Mouse (Mus musculus) embryonic facial prominence, embryonic 14.5 days (tissue): ENCODE measurements around the gene Plekhm3. TPM values are rescaled to one million over a fixed set of nuclear protein-coding genes. Genes with fewer than 3 reads are reported as not detected.

Experiments
- ATAC-seq: fragments of 200-750 bp; cut with Nextera tagmentation; 2 replicates; pipeline ENCODE4 v1.8.0; 2017; ENCODE audit warnings: low read depth, moderate number of reproducible peaks, moderate TSS enrichment
- DNase-seq: peaks from one replicate; pipeline ENCODE4 v3.0.0-alpha.2; 2015; ENCODE audit warnings: low spot score
- H3K27ac ChIP-seq: fragments of 300-500 bp; sonication (generic); replicated peaks from 2 replicates; pipeline ENCODE4 v1.5.1; 2014; ENCODE audit warnings: low read depth, mild to moderate bottlenecking, low read length, moderate library complexity
- H3K27me3 ChIP-seq: fragments of 300-500 bp; sonication (generic); replicated peaks from 2 replicates; pipeline ENCODE4 v1.6.1; 2014; ENCODE audit warnings: low read length; ENCODE audit not compliant: control insufficient read depth, insufficient read depth
- H3K36me3 ChIP-seq: fragments of 300-500 bp; sonication (generic); 2 replicates; pipeline ENCODE4 v1.6.1; 2014; ENCODE audit warnings: low read length, mixed read lengths; ENCODE audit not compliant: control insufficient read depth, insufficient read depth
- H3K4me1 ChIP-seq: fragments of 300-500 bp; sonication (generic); 2 replicates; pipeline ENCODE4 v1.6.1; 2014; ENCODE audit warnings: antibody characterized with exemption, low read length; ENCODE audit not compliant: control insufficient read depth, insufficient read depth
- H3K4me2 ChIP-seq: fragments of 300-500 bp; sonication (generic); 2 replicates; pipeline ENCODE4 v1.6.1; 2014; ENCODE audit warnings: low read depth, mild to moderate bottlenecking, low read length, moderate library complexity, mixed read lengths
- H3K4me3 ChIP-seq: fragments of 300-500 bp; sonication (generic); 2 replicates; pipeline ENCODE4 v1.5.1; 2014; ENCODE audit warnings: low read depth, mild to moderate bottlenecking, low read length
- H3K9ac ChIP-seq: fragments of 300-500 bp; sonication (generic); 2 replicates; pipeline ENCODE4 v1.6.1; 2014; ENCODE audit warnings: low read depth, mild to moderate bottlenecking, low read length, moderate library complexity, mixed read lengths
- H3K9me3 ChIP-seq: fragments of 300-500 bp; sonication (generic); 2 replicates; pipeline ENCODE4 v1.6.1; 2016; ENCODE audit warnings: low read length; ENCODE audit not compliant: control insufficient read depth
- whole genome bisulfite sequencing: fragments of 180-500 bp; shearing (Covaris S2); extraction: QIAGEN DNeasy Blood & Tissue Kit; methylation state at CpG from one replicate; pipeline ENCODE4 v1.1.7; 2014; 5-methylcytosine and 5-hydroxymethylcytosine counted together
- polyA plus RNA-seq: library from polyadenylated mRNA; unstranded; fragments of >200 nt; fragmentation: Nextera tagmentation; extraction: Ambion mirVana; gene quantifications from 2 replicates; pipeline ENCODE4 v1.2.1, GENCODE M21; 2014

Plekhm3 gene
- polyA plus RNA-seq = 5.6 and 6.0 TPM in 2 replicates

DNA sequence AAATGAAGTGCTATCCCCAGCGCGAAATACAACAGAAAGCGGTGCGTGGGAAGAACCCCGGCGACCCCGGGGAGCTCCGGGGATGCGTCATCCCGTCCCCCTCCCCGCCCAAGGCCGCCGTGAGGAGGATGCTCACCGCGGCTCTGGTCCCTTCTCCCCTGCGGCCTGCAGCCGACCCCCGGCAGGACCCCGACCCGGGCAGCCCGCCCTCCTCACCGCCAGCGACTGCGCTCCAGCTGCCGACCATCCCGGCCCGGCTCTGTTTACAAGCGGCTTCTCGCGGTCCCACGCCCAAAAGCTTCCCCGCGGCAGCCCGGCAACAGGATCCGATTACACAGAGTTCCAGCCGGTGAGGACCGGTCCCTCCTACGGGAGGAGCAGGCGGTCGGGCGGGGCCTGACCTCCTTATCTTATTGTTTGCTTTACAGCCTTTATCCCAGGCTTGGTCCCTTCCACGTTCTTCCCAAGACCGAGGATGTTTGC lies at the start of gene Plekhm3:
Gene Plekhm3 (minus strand): TSS at position 346 of the 483 bp plus-strand sequence.
- 2% methylated on average over 33 of the region's 43 CpGs for WGBS
- no peaks in the 10 kb centered on the region for H3K9me3 ChIP-seq
- H3K27ac ChIP-seq = peak within 1 kb of the TSS; percentile 58

DNA sequence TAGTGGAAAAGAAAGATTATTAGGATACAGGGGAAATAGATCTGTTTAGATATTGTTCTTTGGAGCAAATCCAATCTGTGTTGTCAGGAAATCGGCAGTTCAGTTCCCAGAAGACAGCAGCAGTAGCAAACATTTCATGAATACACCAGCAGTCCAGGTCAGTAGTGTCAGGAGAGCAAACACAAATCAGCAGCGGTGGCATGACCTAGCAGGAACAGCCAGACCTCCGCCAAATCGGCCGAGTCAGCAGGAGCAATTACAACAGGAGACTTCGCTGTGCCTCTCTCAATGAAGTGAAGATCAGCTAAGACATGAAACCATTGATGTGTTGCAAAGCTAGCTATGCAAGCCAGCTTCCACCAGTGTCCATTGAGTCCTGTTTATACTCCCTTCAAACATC lies 49.0 kb upstream of the Plekhm3 start:
- Histone ChIP-seq H3K27ac (no peak overlapping the region), H3K4me3 (no peak overlapping the region), H3K9ac (no peak overlapping the region), H3K36me3 (no peaks in the 10 kb centered on the region), H3K4me1 (no peaks in the 10 kb centered on the region), H3K27me3 (no peaks in the 10 kb centered on the region), H3K9me3 (no peaks in the 10 kb centered on the region), H3K4me2 (no peak overlapping the region)
- ATAC-seq (no peak), DNase-seq (no peak)
- WGBS = 83% methylated on average over 6 of the region's 6 CpGs

More for the DNA sequence above, at the start of gene Plekhm3:
- H3K4me2 ChIP-seq = peak within 1 kb of the TSS; percentile 72
- H3K4me3 ChIP-seq = peak within 1 kb of the TSS; percentile 92
- H3K36me3 ChIP-seq = no peaks in the 10 kb centered on the region
- peak within 1 kb of the TSS; percentile 90 for H3K9ac ChIP-seq
- H3K27me3 ChIP-seq = no peaks in the 10 kb centered on the region
- DNase-seq (peak; percentile 91), ATAC-seq (peak; percentile 97)
- H3K4me1 ChIP-seq = no peaks in the 10 kb centered on the region

DNA sequence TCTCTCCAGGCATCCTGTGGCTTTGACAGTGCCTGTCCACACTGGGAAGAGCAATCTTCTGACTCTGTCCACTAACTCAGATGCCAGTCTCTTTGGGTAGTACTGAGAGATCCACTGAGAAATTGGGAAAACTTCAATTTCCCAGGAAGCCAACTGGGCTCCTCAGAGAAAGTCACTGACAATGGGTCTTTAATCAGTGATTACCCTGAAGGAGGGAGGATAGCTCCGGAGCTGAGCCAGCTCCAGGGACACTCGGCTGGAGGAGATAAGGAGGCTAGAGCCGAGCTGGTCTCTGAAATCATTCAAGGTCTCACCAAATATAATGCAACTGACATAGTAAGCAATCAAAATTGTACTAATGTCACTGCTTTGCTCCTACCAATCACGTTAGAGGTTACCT lies 47.9 kb upstream of the Plekhm3 start:
- DNase-seq (no peak), ATAC-seq (no peak)
- Histone ChIP-seq H3K9ac (no peak overlapping the region), H3K27me3 (no peaks in the 10 kb centered on the region), H3K4me2 (no peak overlapping the region), H3K27ac (no peak overlapping the region), H3K4me1 (no peaks in the 10 kb centered on the region), H3K4me3 (no peak overlapping the region), H3K9me3 (no peaks in the 10 kb centered on the region), H3K36me3 (no peaks in the 10 kb centered on the region)
- WGBS = 79% methylated on average over 4 of the region's 4 CpGs

DNA sequence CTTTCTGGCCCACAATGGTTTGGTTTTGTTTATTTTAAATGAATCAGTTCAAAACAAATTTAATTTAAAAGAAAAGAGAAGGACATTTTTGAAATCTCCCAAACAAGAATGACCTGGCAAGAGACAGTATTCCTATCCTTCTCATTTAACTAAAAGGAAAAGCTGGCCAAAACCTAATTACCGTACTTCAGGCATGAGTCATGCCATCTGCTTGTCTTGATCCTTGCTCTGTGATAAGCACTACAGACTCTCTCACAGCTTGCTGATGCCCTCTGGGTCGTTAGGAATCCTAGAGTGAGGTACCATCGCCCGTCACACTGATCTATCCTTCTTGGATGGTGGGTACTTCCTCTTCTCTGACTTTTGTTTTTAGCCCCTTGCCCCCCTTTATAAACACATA lies 36.6 kb upstream of the Plekhm3 start:
- Histone ChIP-seq H3K27me3 (no peaks in the 10 kb centered on the region), H3K9ac (no peak overlapping the region), H3K4me3 (no peak overlapping the region), H3K27ac (no peak overlapping the region), H3K4me2 (no peak overlapping the region), H3K4me1 (no peaks in the 10 kb centered on the region), H3K36me3 (no peaks in the 10 kb centered on the region), H3K9me3 (no peaks in the 10 kb centered on the region)
- no peak for DNase-seq
- ATAC-seq = no peak
- 79% methylated on average over 4 of the region's 4 CpGs for WGBS

DNA sequence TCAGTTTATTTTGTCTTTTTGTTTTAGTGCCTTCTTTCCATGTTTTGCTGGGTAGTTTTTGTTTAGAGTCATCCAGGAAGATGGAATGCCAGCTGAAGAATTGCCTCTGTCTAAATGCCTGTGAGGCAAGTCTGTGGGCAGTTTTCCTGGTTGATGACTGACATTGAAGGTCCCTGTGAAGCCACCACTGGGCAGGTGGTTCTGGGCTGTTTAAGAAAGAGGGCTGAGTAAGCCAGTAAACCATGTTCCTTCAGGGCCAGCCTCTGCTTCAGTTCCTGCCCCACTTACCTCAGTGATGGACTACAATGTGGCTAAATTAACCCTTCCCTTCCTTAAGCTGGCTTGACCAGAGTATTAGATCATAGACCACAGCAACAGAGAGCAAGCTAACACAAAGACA lies 31.6 kb upstream of the Plekhm3 start:
- no peak for ATAC-seq
- Histone ChIP-seq H3K9me3 (no peaks in the 10 kb centered on the region), H3K27me3 (no peaks in the 10 kb centered on the region), H3K4me3 (no peak overlapping the region), H3K27ac (no peak overlapping the region), H3K4me1 (no peaks in the 10 kb centered on the region), H3K9ac (no peak overlapping the region), H3K36me3 (no peaks in the 10 kb centered on the region), H3K4me2 (no peak overlapping the region)
- DNase-seq = no peak

DNA sequence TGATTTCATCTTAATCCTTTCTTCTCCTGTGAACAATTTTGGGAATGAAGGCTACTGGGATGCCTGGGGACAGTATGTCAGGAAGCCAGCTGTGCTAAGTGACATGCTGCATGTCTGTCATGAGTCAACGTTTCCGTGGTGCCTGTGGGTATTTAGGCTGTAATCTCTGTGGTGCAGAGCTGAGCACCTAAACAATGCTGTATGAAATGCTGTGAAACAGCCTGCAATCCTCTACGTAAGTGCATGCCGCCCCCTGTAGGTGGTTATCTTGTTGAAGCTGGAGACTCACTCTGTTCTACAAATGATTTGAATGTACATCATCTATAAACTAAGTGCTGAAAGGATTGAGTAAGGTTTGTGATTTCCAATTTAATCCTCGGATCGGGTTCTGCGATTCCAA lies 29.5 kb upstream of the Plekhm3 start:
- no peak for ATAC-seq
- Histone ChIP-seq H3K4me3 (no peak overlapping the region), H3K27ac (no peak overlapping the region), H3K4me2 (no peak overlapping the region), H3K36me3 (no peaks in the 10 kb centered on the region), H3K4me1 (no peaks in the 10 kb centered on the region), H3K9me3 (no peaks in the 10 kb centered on the region), H3K27me3 (no peaks in the 10 kb centered on the region), H3K9ac (no peak overlapping the region)
- DNase-seq = peak; percentile 81
- WGBS = 41% methylated on average over 7 of the region's 7 CpGs

DNA sequence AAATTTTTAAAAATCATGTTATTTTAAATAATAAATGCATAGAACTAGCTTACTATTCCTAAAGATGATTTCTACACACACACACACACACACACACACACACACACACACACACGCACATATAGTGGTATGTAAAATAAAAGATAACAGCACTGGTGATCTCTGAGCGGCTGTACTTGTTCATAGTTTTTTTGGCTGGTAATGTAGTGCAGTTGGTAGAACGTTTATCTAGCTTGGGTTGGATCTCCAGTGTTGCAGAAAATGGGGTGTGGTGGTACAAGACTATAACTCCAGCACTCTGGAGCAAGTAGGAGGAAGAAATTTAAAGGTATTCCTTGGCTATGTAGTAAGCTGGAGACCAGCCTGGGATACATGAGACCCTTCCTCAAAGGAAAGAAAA lies 26.6 kb upstream of the Plekhm3 start:
- Histone ChIP-seq H3K4me1 (no peaks in the 10 kb centered on the region), H3K4me2 (no peak overlapping the region), H3K4me3 (no peak overlapping the region), H3K27ac (no peak overlapping the region), H3K27me3 (no peaks in the 10 kb centered on the region), H3K36me3 (no peaks in the 10 kb centered on the region), H3K9me3 (no peaks in the 10 kb centered on the region), H3K9ac (no peak overlapping the region)
- no peak for ATAC-seq
- WGBS = 78% methylated on average over 3 of the region's 3 CpGs
- no peak for DNase-seq

DNA sequence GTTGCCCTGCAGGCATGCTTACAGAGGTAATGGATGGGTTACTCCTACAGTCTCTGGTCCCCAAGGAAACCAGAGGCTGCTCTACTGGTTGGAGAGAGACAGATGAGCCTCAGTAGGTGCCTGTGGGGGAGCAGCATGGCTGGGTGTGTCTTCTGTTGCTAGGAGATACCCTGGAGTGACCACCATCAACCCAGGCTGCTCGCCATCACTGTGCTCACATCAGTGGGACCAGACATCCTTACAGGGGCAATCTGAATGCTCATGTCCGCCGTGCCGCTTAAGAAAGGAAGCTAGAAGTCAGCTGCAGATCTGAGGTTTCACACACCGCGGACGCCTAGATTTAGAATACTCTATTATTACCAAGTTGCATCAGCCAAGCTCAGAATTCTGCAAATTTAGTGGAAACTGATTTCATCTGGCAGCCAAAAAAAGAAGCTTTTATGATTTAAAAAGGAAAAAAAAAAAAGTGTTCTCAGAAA lies 21.7 kb upstream of the Plekhm3 start:
- ATAC-seq (peak; percentile 44; the same call in 1 of the 2 replicates), DNase-seq (peak; percentile 9)
- H3K27me3 ChIP-seq = no peaks in the 10 kb centered on the region
- no peak overlapping the region for H3K4me2 ChIP-seq
- H3K4me1 ChIP-seq = no peaks in the 10 kb centered on the region
- H3K9me3 ChIP-seq = no peaks in the 10 kb centered on the region
- H3K27ac ChIP-seq = no peak overlapping the region
- no peak overlapping the region for H3K4me3 ChIP-seq
- WGBS = 67% methylated on average over 7 of the region's 7 CpGs
- no peaks in the 10 kb centered on the region for H3K36me3 ChIP-seq
- H3K9ac ChIP-seq = no peak overlapping the region

DNA sequence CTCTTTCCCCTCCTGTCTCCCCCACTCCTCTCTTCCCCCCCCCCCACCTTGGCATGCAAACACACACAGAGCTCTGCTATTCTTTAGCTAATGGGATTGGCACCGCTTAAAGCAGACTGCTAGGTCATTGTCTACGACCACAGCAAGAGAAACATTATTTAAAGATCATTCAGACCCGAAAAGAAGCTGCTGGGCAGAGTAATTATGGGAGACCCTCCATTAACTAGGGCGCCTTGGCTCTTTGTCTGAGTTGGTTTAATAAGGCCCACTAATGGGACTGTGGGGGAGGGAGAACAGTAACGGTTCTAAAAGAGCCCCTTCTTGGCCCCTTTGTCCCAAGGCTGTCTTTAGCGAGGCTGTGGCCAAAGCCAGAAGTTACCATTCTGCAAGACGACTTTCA lies 18.7 kb upstream of the Plekhm3 start:
- no peaks in the 10 kb centered on the region for H3K36me3 ChIP-seq
- H3K9ac ChIP-seq = no peak overlapping the region
- 20% methylated on average over 7 of the region's 7 CpGs for WGBS
- H3K4me2 ChIP-seq = no peak overlapping the region
- H3K4me1 ChIP-seq = no peaks in the 10 kb centered on the region
- no peak overlapping the region for H3K27ac ChIP-seq
- ATAC-seq (peak; percentile 53; the same call in 1 of the 2 replicates), DNase-seq (peak; percentile 68)
- no peak overlapping the region for H3K4me3 ChIP-seq
- H3K27me3 ChIP-seq = no peaks in the 10 kb centered on the region
- no peaks in the 10 kb centered on the region for H3K9me3 ChIP-seq
